Mouse (Mus musculus): Measurements from ENCODE around the gene Stx2.
"Not testable (repeated sequence)": the region's sequence is repeated elsewhere in the genome, so short reads cannot be mapped to it uniquely, and the experiment has no call there.

Gene Stx2

DNA sequence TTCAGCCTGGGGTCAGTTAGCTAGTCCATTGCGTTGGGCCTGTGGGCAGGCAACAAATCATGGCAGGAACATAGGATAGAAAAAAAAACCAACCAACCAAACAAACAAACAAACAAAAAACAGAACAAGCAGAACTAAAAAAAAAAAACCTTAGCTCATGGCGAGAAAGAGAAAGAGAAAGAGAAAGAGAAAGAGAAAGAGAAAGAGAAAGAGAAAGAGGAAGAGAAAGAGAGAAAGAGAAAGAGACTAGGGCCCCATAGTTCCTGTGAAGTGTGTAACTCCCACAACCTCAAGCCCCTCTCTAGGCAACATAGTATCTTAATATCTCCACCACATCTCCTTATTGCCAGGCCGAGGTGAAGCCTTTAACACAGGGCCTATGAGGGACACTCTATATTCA lies 8.0 kb upstream of the Stx2 start:
- in situ Hi-C loops (cut with MboI; ENCODE audit: low pct_unique_long_range_greater_than_20kb in 1 of 2, low sequenced_read_pairs in 2 of 2, unreplicated experiment in 1 of 2): no loop called here

DNA sequence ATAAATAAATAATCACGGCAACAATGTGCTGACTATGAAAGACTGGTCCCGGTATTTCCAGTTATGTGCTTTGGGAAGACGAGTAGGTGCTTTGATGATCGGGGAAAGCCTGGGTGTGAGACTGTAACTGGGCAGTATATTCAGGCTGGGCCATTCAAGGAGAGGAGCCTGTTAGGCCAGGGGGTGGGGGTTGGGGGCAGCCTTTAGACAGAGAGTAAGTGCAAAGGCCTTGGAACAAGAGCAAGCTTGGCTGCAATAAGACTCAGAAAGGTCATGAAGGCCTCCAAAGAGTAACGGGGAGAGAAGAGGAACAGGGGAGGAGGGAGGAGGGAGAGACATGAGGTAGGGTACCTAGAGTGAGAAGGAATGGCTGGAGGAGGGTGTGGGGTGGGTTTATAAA lies 7.2 kb upstream of the Stx2 start:
- in situ Hi-C loops (cut with MboI; ENCODE audit: low pct_unique_long_range_greater_than_20kb in 1 of 2, low sequenced_read_pairs in 2 of 2, unreplicated experiment in 1 of 2): no loop called here

DNA sequence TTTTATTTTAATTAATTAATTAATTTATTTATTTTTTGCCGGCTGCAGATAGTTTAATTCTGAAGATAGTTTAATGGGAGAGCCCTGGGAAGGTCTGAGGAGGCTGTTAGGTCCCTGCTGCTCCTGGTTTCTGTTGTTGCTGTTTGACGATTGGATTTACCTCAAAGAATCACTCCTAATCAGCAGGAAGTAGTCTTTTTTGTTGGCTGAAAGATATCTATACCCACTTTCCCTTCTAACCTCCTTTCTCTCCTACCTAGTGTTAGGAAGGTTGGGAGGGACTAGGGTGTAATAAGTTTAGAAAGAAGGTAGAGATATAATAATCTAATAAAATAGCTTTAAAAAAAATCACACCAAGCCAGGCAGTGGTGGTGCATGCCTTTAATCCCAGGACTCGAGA lies 6.6 kb upstream of the Stx2 start:
- in situ Hi-C loops (cut with MboI; ENCODE audit: low pct_unique_long_range_greater_than_20kb in 1 of 2, low sequenced_read_pairs in 2 of 2, unreplicated experiment in 1 of 2): no loop called here

DNA sequence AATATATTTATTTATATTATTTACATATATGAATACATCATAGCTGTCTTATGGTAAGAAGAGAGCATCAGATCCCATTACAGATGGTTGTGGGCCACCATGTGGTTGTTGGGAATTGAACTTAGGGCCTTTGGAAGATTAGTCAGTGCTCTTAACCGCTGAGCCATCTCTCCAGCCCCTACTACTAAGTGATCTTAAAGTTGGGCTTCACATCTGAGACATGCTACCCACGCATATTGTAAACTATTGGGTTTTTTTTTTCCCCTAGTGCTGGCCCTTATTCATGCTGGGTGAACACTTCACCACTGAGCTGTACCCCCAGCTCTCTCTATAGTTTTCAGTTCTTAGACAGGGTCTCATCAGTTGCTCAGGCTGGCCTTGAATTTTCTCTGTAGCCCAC lies 2.6 kb upstream of the Stx2 start:
- in situ Hi-C loops (cut with MboI; ENCODE audit: low pct_unique_long_range_greater_than_20kb in 1 of 2, low sequenced_read_pairs in 2 of 2, unreplicated experiment in 1 of 2): no loop called here

DNA sequence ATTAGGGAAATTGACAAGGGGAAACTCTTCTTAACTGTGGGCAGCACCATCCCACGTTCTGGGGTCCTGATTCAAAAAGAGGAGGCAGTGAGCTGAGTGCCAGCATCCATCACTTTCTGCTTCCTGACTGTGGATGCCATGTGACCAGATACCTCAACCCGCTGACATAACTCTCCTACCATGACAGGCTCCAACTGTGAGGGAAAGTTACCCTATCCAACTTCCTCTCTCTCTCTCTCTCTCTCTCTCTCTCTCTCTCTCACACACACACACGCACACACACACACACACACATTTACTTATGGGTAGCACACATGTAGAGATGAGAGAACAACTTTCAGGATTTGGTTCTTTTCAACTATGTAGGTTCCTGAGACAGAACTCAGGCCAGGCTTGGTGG lies 1.2 kb upstream of the Stx2 start:
- in situ Hi-C loops (cut with MboI; ENCODE audit: low pct_unique_long_range_greater_than_20kb in 1 of 2, low sequenced_read_pairs in 2 of 2, unreplicated experiment in 1 of 2): no loop called here

DNA sequence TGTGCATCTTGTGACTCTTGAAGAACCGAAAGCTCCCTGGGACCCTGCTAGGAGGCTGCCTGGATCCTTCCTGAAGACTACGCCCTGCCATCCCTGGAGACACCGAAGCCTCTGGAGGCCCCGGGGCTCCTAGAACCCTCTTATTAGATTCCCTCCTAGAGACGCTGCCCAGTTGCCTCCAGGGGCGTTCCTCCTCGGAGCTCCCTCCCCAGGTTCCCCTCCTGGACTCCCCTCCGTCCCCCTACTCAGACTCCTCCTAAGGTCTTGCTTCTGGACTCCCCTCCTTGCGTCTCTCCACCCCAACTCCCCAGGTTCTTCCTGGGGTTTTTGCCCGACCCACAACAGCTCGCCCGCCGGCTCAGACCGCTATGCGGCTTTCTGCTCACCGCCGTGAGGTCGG lies 366 bp downstream of the Stx2 start:
- in situ Hi-C loops (cut with MboI; ENCODE audit: low pct_unique_long_range_greater_than_20kb in 1 of 2, low sequenced_read_pairs in 2 of 2, unreplicated experiment in 1 of 2): no loop called here

DNA sequence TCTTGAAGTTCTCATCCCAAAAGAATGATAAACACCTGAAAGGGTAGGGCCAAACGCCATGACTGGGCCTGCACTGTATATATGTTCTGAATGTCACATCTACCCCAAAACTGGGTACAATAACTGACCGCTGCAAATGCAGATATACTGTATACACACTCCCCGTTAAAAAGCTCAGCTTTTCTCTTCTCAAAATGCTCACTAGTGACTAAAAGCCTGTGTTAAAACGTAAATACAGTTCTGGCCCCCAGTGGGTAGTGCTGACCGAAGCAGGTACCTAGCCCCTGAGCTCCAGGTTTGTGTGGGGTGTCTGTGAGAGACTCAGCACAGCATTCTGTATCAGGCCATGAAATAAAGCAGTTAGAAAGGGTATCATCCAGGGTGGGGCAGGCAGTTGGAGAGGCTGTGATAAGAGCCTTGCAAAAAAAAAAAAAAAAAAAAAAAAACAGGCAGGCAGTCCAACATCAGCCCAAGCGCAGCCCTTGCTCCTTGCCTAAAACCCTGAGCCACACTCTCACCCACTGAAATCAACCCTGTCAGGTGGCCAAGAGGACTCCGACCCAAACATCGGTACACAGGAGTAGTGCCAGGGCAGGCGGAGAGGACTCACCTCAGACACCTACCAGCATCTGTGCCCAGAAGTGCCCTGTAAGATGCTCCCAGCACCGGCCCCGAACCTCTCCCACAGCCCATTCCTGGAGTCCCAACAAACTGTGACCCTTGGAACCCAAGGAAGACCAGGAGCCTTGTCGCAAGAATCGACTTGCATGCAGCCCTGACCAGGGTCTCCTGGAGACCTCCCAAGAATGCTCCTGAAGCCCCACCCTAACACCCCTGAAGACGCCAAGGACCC lies 1.0 kb downstream of the Stx2 start:
- in situ Hi-C loops (cut with MboI; ENCODE audit: low pct_unique_long_range_greater_than_20kb in 1 of 2, low sequenced_read_pairs in 2 of 2, unreplicated experiment in 1 of 2): no loop called here

DNA sequence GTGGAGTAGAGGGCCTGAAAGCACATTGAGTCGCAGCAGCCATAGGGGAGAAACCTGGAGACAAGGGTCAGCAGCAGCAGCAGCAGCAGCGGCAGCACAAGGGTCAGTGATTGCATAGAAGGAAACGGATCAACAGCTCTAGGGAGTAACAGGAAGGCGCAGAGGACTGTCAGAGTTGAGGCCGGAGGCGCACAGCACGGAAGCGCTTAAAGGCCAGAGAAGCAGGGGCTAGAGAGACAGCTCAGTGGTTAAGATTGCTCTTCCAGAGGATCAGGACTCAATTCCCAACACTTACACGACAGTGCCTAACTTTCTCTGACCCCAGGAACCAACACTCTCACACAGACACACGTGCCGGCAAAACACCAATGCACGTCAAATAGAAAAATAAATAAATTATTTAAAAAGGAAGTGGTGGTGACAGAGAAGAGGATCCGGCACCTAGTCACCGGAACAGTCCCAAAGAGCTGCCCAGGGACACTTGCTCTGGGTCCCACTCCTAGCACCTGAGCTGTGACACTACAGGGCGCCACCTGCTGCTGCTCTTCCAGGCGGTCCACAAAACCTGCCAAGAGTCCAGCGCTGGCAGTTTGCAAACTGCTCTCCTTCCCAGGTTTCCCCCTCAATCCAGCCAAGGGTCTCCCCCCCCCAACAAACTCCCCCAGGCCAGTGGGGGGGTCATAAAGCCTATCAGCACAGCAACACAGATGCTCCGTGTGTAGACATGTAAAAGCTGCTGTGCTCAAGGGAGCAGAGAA lies 2.2 kb downstream of the Stx2 start:
- in situ Hi-C loops (cut with MboI; ENCODE audit: low pct_unique_long_range_greater_than_20kb in 1 of 2, low sequenced_read_pairs in 2 of 2, unreplicated experiment in 1 of 2): no loop called here

DNA sequence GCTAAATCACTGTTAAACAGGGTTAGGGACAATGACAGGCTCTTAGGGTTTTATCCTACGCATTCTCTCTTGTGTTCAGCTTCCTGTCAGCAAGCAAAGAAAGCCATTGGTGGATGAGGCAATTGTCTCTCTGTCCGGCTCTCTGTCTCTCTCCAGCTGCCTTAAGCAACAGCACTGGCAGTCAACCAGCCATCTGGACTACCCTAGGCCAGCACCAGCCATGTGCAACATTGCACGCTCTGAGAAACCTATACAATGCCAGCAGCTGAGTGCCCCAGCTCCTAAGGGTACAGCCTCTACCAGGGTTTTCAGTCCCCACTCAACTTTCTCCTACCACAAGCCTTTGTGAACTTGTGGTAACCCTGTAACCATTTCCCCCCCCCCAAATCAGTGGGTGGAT lies 3.0 kb downstream of the Stx2 start:
- in situ Hi-C loops (cut with MboI; ENCODE audit: low pct_unique_long_range_greater_than_20kb in 1 of 2, low sequenced_read_pairs in 2 of 2, unreplicated experiment in 1 of 2): no loop called here

DNA sequence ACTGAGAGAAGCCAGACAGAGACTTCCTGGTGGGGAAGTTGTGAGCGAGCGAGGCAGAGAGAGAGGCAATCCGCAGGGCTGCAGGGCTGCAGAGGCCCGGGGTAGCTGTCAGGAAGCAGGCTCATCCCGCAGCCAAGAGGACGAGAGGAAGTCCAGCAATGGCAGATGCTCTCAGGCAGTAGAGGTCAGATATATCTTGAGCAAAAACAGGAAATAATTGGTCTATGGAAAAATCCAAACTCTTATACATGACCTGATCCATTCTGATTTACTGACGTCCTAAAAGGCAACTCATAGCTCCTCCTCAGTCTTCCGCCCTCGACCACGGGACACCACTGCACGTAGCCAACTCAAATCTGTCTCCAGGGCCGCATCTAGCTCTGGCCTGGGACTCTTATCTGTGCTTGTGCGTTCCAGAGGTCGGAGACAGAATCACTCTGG lies 5.8 kb downstream of the Stx2 start:
- in situ Hi-C loops (cut with MboI; ENCODE audit: low pct_unique_long_range_greater_than_20kb in 1 of 2, low sequenced_read_pairs in 2 of 2, unreplicated experiment in 1 of 2): no loop called here

DNA sequence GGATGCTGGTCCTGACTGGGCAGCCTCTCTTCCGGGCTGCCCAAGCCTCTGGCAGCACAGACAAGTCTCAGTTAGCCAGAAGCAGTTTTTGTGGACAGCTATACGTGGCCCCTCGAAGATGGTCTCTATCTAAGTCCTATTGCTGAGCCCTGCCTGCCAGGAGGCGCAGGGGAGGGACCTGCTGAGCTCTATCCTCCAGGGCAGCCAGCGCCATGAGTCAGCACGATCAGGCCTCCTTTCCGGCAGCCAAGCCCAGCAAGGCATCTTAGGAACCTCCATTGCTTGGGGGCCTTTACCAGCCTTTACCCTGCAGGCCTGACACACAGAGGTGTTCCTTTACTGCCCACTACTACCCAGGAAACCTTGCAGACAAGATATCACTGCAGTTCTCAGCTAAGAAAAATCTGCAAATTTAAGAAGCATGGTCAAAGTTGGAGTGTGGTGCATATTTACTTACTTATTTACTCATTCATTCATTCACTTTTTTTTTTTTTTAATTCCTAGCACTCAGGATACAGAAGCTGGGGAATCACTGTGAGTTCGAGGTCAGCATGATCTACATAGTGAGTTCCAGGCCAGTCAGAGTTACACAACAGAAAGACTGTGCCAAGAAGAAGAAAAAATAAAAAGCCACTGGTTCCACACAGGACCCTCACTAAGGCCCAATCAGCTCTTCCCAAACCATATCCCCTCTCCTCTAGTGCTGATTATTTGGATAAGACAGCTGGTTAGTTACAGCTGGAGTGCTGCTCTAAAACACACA lies 7.5 kb downstream of the Stx2 start:
- in situ Hi-C loops (cut with MboI; ENCODE audit: low pct_unique_long_range_greater_than_20kb in 1 of 2, low sequenced_read_pairs in 2 of 2, unreplicated experiment in 1 of 2): no loop called here

DNA sequence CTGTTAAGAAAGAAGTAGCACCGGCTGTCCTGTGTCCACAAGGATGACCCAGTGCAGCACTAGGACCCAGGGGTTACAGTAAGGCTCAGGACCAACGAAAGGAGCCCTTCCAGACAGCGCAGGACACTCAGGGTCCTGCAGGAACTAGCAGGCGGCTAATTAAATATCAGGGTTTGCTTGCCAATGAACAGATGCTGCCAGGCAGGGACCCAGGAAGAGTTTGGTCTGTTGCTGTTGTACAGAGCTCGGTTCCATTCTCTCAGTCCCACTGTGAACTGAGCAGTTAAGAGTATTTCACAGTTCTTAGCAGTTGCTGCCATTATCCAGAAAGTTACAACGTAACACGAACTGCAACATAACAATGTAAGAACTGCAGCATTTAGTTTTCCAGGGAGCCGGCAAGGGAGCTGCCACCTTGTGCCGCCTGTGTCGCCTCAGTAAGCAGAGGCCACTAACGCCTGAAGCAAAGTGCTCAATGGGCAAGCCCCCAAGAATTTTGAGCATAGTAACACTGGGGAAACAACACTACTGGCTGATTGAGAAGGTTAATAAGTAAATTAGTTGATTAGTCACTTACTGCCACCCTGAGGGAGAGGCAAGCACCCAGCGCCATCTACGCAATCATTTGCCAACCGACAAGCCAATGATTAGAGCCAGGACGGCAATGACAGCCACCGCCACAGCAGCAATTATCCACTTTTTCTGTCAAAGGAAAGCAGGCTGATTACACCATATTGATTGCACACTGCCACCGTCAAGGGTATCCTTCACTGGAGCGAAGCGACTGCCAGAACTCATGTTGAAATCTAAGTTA lies 21.0 kb downstream of the Stx2 start:
- in situ Hi-C loops (cut with MboI; ENCODE audit: low pct_unique_long_range_greater_than_20kb in 1 of 2, low sequenced_read_pairs in 2 of 2, unreplicated experiment in 1 of 2): no loop called here

DNA sequence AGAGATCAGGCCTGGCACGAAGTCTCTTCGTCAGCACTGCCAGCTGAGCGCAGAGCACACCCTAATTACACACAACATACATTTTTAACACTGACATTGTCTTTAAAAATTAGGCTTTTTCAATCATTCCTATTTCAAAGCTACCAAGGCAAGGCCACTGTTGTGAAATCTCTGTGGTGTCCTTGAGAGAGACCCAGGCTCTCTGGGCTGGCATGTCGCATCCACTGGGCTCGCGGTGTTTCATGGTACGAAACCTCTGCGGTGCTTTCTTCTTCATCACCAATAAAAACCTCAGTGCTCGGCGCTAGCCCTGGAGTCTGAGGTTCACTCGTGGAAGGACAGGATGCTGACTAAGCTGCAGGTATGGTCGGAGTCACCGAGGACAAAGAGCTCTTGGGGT lies 22.4 kb downstream of the Stx2 start:
- in situ Hi-C loops (cut with MboI; ENCODE audit: low pct_unique_long_range_greater_than_20kb in 1 of 2, low sequenced_read_pairs in 2 of 2, unreplicated experiment in 1 of 2): no loop called here

DNA sequence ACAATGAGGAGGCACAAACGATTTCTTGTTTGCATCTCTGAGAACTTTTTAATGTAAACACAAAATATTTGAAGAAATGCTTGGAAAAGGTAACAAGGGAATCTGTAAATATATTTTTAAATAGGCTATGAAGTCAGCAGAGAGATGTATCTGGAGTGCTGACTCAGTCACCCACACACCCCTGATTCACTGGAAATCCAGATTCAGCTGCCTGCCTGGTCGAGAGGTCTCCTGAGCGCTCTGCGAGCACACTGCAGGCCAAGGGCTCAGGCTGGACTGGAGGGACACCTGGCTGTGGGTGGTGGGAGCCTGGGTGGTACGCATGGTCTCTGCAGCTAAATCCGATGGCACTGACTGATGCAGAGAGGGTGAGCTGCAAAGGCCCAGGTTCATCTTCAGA lies 23.8 kb downstream of the Stx2 start:
- in situ Hi-C loops (cut with MboI; ENCODE audit: low pct_unique_long_range_greater_than_20kb in 1 of 2, low sequenced_read_pairs in 2 of 2, unreplicated experiment in 1 of 2): no loop called here

DNA sequence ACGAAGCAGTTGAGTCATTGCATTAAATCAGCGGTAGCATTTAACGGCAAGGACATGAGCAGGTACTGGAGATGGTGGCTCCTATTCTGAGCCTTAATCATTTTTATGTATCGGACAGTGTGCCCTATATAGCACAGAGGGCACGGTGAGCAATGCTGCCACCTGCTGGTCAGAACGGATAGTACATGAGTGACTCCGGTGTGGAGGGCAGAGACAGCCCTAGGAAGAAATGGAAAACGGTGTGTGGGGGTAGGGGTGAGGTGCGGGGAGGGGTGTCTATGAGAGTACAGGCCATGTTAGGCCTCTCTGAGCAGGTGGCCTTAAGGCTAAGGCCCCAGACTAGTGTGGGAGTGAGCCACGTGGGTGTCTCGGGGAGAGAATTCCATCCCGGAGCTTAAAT lies 26.8 kb downstream of the Stx2 start:
- in situ Hi-C loops (cut with MboI; ENCODE audit: low pct_unique_long_range_greater_than_20kb in 1 of 2, low sequenced_read_pairs in 2 of 2, unreplicated experiment in 1 of 2): no loop called here

DNA sequence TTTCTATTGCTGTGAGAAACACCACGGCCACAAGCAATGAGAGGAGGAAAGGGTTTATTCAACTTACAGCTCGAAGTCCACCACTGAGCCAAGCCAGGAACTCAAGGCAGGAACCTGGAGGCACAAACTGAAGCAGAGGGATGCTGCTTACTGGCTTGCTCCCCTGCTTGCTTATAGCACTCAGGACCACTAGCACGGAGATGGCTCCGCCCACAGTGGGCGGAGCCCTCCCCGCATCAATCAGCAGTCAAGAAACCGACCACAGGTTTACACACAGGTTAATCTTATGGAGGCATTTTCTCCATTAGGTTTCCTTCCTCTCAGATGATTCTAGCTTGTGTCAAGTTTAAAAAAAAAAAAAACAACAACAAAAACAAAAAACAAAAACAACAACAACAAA lies 27.5 kb downstream of the Stx2 start:
- in situ Hi-C loops (cut with MboI; ENCODE audit: low pct_unique_long_range_greater_than_20kb in 1 of 2, low sequenced_read_pairs in 2 of 2, unreplicated experiment in 1 of 2): no loop called here

DNA sequence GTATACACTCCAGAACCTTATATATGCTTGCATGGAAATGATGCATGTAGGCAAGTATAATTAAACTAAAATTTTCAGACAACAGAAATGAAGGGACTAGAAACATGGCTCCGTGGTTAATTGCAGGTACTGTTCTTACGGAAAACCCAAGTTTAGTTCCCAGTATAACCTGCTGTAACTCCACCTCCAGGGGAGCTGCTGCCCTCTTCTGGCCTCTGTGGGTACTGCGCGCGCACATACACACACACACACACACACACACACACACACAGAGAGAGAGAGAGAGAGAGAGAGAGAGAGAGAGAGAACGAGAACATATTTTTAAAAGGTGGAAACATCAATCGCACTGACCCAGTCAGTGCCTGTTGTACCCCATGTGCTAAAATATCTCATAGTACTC lies 29.4 kb downstream of the Stx2 start:
- in situ Hi-C loops (cut with MboI; ENCODE audit: low pct_unique_long_range_greater_than_20kb in 1 of 2, low sequenced_read_pairs in 2 of 2, unreplicated experiment in 1 of 2): no loop called here

DNA sequence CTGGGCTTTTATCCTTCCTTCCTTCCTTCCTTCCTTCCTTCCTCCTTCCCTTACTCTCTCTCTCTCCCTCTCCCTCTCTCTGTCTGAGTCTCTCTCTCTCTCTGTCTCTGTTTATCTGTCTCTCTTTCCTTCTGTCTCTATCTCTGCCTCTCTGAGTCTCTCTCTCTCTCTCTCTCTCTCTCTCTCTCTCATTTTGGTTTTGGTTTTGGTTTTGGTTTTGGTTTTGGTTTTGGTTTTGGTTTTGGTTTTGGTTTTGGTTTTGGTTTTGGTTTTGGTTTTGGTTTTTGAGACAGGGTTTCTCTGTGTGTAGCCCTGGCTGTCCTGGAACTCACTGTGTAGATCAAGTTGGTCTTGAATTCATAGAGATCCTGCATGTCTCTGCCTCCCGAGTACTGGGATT lies 30.9 kb downstream of the Stx2 start:
- in situ Hi-C loops (cut with MboI; ENCODE audit: low pct_unique_long_range_greater_than_20kb in 1 of 2, low sequenced_read_pairs in 2 of 2, unreplicated experiment in 1 of 2): not testable (repeated sequence)

DNA sequence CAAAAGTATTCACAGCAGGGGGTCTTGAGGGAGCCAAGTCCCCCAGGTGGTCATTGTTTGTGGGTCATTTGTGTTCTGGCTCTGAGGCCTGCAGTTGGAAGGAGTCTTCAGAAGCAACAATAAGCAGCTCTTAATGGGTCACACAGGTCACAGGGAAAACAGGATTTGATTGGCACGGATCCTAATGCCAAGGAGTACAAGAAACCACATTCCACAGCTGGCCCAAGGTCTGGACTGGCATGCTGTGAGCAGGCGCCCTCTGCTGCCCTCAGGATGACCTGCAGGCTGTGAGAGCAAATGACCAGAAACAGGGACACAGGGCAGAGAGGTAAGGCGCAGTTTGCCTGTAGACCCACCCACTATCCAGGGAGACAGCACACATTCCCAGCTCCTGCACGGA lies 32.1 kb downstream of the Stx2 start:
- in situ Hi-C loops (cut with MboI; ENCODE audit: low pct_unique_long_range_greater_than_20kb in 1 of 2, low sequenced_read_pairs in 2 of 2, unreplicated experiment in 1 of 2): no loop called here

Measured in mouse embryonic stem cell (cell line).